Mouse (Mus musculus) mouse embryonic stem cell (cell line): ENCODE data around the gene Zdhhc12.
"Not testable (repeated sequence)": the region's sequence is repeated elsewhere in the genome, so short reads cannot be mapped to it uniquely, and the experiment has no call there.

Experiments used
- in situ Hi-C, 2 experiments: fragments of 300-500 bp; cut with MboI; formaldehyde crosslinking; loops; 1 replicate in 1 of 2; 3 replicates in 1 of 2; pipeline ENCODE4 v1.14.3; 2019 to 2020; ENCODE audit warnings: low sequenced_read_pairs in 2 of 2, low pct_unique_long_range_greater_than_20kb in 1 of 2, mixed read lengths in 1 of 2; ENCODE audit not compliant: unreplicated experiment in 1 of 2

The Zdhhc12 gene

DNA sequence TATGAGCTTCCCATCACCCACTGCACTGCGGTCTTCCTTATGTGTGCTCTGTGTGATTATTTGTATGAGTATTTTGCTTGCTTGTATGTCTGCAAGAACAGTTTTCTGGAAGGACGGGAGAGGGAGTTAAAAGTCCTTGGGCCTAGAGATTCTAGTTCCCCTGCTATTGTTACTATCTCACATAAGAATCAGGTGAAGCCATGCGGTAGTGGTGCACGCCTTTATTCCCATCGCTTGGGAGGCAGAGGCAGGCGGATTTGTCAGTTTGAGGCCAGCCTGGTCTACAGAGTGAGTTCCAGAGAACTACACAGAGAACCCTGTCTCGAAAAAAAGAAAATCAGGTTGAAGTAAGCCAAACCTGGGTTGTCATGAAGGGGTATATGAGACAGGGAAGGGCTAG is 20.6 kb downstream of the Zdhhc12 start:
- in situ Hi-C loops: no loop called here

DNA sequence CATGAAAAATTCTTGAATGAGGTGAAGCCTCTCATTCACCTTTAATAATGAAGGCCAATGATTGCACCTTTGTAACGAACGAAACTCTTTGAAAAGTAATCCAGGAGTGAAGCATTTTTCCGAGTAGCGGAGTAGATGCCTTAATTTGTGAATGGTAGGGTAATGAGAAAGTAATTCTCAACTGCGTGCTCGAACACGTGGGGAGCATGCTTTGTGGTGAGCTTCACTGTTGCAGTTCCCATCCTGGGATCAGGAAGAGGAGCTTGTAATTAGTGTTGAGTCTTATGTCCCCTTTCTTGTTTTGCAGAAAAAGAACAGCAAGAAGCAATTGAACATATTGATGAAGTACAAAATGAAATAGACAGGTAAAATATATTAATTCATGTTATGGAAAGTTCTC is 25.5 kb downstream of the Zdhhc12 start:
- in situ Hi-C loops: no loop called here

DNA sequence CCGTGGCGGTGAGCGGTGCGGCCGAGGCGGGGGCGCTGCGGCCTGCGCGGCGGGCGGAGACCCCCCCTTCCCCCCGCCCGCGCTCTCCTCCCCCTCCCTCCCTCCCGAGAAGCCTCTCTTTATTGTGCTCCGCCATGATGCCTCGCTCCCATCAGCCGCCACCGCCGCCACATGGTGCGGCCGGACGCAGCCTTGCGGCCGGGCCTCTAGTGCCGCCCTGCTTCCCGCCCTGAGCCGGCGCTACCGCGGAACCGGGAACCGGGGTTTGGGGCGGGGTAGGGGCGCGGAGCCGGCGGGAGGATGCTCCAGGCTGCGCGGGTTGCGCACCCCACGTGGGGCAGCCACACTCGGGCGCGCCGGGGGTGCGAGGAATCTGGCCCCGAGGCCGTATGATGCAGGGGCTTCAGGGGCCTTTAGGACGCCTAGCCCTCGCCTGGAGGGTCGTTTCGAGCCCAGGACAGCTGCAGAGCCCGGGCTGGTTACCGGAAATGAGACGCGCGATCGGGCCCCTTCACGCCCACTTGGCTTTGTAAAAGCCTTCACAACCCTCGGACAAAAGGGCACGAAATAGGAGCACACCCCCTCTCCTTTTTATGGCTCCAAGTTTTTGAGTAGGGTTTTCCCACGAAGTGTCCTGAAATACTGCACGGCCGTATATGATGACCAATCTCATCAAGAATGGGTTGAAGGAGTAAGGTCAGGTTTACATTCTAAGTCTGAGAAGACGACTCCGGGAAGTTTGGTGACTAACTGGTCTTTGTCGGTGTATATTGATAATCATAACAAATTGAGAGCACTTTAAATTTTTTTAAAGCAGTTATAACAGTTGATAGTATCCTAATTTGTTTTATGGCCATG is 26.2 kb downstream of the Zdhhc12 start:
- in situ Hi-C loops: no loop called here

DNA sequence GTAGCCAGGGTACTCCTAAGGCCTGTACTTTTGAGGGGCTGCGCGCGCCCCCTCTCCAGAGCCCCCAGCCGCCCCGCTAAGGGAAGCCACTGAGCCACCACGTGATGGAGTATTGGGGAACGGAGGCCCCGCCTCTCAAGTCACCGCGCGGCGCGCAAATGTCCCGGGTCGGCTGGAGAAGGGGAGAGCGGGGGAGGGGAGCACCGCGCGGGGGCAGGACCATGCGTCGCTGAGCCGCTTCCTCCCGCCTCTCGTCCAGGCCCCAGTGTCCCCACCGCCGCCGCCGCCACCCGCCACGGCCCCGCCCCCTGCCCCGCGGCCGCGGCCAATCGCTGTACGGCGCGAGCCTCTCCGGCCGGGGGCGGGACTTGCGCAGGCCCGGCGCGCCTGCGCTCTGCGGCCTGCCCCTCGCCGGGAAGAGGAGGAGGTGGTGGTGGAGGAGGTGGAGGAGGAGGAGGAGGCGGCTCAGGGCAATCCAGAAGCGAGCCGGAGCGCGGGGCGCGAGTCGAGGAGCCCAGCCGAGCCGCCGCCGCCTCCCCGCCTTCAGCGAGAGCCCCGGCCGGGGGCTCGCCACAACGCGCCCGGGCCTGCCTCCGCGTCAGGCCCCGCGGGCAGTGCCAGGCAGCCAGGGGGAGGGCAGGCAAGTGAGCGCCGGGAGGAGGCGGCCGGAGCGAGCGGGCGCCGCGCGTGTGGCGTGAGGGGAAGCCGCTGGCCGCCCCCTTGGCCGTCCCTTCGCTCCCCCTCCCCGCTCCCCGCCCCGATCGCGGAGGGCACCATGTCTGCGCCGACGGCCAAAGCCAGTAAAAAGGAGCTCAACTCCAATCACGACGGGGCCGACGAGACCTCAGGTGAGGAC is 27.2 kb downstream of the Zdhhc12 start:
- in situ Hi-C loops: no loop called here

DNA sequence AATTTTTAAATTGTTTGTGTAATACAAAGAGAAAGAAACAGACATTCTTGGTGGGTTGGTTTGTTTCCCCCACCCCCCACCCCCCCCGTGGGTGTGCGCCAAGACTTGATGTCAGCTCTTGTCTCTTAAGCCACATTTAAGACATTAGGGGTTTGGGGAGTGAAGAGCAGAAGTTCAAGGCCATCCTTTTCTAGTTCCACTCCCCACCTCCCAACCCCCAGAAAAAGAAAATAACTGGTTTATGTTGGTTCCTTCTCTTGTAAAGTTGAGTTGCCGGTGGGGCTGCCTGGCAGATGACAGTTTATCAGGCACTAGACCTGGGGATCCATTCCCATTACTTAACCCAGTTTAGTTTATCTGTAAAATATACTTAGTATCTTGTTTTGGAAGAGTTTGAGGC is 29.1 kb downstream of the Zdhhc12 start:
- in situ Hi-C loops: no loop called here

DNA sequence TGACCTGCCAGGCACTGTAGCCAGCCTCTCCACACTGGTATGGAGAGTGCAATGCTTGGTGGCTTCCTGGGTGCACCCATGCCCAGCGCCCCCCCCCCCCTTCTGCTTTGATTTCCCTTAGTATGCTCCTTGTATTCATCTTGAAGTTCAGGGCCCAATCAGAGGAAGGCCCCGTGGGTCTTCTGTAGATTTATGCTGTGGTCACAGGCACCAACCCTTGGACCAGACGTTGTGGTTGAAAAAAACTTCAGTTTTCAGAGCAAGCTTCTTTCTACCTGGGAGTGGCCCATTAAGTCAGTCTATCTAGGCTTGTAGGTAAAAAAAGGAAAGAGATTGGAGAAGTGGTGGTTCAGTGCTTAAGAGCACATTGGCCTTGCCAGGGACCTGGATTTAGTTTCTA is 29.7 kb downstream of the Zdhhc12 start:
- in situ Hi-C loops: no loop called here

DNA sequence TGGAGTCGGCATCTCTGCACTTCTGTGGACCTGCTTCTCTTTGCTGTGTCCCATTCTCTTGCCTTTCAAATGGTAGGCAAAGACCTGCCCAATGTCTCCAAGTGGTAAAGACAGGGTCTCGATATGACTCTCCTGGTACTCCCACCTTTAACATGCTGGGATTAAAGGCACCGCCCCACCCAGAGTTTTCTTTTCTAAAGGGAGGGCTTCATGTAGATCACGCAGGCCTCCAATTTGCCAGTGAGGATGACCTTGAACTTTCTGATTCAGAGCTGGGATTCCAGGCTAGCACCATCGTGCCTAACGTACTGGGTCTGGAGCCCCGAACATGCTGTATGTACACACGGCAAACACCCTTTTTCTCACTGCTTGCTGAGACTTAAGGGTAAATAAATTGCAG is 30.2 kb downstream of the Zdhhc12 start:
- in situ Hi-C loops: no loop called here

DNA sequence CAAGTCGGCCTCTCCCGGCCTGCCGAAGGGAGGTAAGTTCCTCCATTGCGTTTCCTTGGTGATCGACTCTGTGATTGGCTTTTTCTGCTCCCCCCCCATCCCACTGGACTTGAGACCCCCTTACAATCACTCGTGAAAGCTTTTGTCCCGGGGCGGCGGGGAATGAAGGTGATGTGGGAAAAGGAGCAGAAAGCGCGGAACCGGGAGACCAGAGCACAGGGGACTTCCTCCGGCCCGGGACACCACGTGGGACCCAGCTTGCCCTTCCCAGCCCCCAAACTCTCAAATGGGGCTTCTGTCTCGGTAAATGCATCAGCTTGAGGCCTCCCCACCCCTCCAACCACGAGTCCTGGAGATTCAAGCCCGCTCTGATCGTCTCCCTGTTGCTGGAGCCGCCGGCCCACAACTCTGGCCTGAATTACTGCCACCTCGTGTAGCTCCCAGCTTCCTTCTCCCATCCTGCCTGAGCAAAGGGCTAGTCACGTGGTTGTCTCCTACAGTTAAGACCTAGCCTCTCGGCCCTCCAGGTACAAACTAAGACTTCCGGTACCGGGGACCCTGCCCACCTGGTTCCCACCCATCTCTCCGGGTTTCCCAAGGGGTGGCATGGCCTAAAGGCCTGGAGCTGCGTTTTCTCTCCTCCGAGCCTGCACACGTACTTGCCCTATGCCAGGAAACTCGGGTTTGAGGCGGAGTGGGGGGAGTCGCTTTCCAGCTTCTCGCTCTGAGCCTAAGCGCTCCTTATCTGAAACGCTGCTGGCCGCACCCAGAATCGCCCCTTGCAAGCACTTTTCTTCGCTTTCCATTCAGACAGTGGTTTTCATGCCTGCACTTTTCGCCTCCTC is 31.0 kb downstream of the Zdhhc12 start:
- in situ Hi-C loops: no loop called here

DNA sequence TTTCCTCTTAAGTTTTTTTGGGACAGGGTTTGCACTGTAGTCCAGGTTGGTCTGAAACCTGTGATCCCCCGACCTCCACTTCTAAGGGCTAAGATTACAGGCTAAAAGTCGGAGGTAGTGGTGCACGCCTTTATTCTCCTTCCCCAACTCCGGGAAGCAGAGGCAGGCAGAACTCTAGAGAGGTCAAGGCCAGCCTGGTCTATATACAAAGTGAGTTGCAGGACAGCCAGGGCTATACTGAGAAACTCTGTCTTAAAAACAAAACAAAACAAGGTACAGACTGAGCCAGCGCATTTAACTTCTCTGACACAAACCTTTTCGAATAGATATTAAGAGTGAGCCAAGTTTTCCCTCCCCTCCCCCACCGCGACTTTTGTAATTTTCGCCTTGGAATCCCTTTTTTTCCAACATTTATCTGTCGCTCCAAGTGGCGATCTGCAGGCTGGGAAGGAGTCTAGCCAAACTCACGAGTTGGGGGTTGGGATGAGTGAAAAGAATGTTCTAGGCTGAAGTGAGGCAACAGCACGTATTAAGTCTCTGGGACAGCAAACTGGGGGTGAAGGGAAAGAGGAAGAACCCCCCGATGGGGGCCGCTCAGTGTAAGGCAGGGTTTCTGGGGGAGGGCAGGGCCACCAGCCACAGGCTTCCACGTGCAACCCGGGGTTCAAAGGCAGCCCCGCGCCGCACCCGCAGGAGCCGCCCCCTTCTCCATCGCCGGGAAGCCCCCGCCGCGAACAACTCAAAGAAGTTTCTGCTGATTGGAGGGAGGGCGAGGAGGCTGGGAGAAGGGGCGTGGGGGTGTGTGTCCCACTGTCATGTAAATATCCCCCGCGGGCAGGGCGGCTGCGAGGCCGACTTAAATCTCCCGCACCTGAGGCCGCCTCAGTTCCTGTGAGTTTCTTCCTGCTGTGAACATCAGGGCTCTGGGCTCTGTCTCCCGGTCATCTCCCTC is 32.0 kb downstream of the Zdhhc12 start:
- in situ Hi-C loops: no loop called here

DNA sequence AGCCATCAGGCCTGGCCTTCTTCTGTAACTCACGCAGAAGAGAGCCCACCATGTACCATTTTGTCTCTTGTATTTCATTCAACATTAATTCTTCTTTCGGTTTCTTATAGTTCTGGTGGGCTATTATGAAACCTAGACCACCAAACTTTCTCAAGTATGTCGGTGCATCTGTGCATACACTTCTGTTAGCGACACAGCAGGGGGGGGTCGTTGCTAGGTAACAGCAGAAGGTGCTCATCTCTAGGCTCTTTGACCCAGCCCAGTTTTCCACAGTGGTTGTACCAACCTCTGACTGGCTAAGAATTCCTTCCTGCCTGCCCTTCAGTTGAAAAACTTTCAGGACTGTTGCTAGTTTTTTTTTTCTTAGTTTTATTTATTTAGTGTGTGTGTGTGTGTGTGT is 35.0 kb downstream of the Zdhhc12 start:
- in situ Hi-C loops: no loop called here

DNA sequence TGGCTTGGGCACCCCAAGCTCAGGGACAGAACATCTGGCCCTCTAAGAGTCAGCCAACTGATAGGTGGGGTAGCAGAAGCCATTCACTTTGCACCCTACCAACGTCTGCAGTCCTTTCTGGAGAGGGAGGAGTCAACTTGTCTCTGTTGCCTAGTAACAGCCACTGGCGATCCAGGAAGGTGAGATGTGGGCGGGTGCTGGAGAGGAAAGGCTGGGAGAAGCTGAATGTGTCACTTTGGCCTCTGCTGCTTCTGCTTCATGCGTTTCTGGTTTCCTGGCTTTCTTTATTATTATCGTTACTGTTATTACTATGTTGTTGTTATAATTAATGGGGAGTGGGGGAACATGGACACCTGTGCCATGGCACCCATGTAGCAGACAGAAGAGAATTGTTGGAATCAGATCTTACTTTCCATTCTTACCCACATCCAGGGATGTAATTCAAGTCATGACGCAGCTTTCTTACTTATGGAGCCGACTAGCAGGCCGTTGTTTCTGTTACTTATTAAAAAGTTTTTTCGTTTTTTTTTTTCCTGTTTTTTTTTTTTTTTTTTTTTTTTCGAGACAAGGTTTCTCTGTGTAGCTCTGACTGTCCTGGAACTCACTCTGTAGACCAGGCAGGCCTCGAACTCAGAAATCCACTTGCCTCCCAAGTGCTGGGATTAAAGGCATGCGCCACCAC is 36.1 kb downstream of the Zdhhc12 start, which contains the start of gene Set:
Gene Set, plus strand, starts transcription at position 156 of the 682 bp plus-strand sequence.
- in situ Hi-C loops: no loop called here

DNA sequence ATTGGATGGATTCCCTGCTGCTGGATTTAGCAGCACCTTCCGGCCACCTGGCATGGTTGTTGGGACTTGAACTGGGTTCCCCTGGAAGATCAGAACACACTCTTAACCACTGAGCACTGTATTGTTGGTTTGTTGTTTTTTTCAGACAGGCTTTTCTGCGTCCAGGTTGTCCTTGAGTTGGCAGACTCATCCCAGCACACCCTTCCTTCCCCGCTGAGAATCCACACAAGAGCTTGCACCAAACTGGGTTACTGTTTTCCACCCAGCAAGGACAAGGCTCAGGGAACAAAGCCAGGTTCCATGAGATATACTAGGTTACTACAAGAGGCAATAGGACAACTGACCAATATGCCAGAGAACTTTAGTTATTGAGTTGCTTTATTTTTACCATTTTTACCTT is 36.7 kb downstream of the Zdhhc12 start:
- in situ Hi-C loops: no loop called here

DNA sequence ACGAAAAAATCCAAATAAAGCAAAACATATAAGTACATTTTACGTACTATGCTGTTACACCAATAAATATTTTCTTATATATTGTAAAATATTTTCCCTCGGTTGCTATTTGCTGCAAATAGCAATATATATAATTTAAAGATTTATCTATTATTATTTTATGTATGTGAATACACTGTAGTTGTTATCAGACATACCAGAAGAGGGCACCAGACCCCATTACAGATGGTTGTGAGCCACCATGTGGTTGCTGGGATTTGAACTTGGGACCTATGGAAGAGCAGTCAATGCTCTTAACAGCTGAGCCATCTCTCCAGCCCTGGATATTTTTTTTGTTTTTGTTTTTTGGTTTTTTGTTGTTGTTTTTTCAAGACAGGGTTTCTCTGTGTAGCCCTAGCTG is 38.1 kb downstream of the Zdhhc12 start:
- in situ Hi-C loops: not testable (repeated sequence)

DNA sequence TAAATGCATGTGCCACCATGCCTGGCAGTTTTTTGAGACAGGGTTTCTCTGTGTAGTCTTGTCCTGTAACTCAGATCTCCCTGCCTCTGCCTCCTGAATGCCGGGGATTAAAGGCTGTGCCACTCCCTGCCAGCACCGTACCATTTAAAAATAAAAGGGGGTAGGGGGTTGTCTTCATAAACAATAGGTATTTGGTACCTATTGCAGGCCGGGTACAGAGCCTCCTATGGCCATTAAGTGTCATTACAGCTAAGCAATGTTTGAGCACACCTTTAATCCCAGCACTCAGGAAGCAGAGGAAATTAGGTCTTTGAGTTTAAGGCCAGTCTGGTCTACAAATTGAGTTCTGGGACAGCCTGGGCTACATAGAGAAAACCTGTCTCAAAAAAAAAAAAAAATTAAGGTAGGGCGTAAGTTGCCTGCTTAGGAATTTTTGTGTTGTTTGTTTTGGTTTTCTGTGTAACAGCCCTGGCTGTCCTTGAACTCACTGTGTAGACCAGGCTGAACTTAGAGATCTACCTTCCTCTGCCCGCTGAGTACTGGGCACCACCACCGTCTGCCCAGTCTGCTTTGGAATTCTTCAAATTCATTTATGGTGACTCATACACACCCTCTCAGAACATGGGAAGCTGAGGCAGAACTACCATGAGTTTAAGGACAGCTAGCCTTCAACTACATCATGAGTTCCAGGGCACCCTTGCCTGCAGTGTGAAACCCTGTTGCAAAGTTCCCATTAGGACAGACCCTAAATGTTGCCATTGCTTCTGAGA is 41.3 kb downstream of the Zdhhc12 start:
- in situ Hi-C loops: no loop called here

DNA sequence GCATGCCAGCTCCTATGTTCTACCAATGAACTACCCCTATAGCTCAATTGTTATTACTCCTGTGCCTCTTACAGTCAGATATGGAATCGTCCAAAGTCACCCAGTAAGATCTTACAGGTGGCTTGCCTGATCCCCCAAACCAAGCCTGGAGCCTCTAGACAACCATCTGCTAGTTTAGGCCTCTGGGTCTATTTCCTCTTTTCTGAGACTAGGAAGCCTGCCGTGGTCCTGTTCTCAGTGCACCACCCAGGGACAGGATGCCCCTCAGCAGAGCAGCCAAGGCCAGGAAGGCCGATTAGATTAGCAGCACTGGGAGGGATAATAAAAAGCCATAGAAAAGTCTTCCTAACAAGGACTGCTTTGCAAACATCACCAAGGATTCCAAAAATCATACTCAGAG is 43.6 kb downstream of the Zdhhc12 start:
- in situ Hi-C loops: no loop called here

DNA sequence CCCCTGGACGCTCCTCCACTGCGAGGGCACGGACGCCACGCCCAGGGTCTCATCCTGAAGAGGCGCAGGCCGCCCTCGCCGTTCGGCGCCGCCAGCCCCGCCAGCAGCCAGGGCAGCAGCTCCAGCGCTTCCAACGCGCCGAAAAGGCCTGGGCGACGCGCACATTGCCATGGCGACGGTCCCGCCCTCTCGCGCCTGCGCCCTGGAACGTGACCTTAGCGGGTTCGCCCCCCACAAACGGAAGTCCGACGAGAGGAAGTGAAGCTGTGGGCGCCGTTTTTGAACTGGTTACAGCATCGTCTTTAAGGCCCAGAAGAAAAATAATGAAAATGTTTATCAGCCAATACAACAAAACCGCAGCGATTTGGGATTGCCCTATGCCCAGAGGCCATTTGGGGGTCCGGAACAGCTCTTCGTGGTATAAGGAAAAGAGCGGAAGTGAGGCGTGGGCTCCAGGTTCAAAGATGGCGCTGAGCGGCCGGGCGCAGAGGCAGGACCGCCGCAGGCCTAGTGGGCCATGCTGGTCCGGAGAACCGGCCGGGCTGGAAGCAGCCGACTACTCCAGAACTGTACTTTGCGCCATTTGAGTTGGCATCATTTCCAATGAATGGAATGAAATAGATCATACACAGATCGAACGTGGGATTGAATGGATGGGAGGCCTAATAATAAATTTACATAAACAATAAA is 44.6 kb downstream of the Zdhhc12 start, which contains the start of gene Wdr34:
Gene Wdr34, minus strand, starts transcription at position 183 of the 690 bp plus-strand sequence.
- in situ Hi-C loops: no loop called here
